Mouse (Mus musculus) testis, postnatal 14 days (tissue): Measurements from ENCODE around the gene Bbof1.

Experiments used
- DNase-seq: peaks from one replicate; pipeline ENCODE4 v3.0.0; 2021; ENCODE audit warnings: low spot score

Gene Bbof1

DNA sequence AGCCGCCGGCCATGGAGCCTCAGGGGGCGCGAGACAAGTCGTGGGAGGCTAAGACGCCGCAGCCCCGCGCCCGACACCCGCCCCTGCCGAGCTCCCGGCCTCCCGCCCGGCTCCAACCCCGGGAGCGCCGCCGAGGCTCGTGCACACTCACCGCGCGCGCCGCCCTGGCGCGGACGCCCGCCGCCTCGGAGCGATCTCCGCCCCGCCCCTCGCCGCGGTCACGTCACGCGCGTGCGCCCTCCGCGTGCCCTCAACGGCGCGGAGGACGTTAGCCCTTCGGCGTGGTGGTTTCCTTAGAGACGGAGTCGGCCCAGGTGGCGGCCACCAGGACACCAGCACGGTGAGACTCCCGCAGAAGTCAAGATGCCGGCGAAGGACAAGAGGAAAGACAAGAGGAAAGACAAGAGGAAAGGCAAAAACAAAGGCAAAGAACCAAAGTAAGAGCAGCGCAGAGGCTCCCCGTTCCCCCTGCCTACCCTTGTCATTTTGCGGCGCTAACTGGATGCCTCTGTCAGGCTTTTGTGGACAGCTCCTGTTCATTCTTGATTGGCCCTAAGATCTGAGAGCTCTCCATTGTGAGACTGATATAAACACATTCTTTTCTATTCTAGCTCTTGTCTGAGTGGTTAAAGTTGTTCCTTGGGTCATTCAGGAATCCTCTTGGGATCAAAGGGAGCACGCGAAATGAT lies at the start of gene Bbof1, which contains the start of gene Entpd5:
Gene Bbof1, plus strand, starts transcription at position 253 of the 689 bp plus-strand sequence.
Gene Entpd5, minus strand, starts transcription at position 211 of the 689 bp plus-strand sequence.
- DNase-seq = peak; percentile 90

DNA sequence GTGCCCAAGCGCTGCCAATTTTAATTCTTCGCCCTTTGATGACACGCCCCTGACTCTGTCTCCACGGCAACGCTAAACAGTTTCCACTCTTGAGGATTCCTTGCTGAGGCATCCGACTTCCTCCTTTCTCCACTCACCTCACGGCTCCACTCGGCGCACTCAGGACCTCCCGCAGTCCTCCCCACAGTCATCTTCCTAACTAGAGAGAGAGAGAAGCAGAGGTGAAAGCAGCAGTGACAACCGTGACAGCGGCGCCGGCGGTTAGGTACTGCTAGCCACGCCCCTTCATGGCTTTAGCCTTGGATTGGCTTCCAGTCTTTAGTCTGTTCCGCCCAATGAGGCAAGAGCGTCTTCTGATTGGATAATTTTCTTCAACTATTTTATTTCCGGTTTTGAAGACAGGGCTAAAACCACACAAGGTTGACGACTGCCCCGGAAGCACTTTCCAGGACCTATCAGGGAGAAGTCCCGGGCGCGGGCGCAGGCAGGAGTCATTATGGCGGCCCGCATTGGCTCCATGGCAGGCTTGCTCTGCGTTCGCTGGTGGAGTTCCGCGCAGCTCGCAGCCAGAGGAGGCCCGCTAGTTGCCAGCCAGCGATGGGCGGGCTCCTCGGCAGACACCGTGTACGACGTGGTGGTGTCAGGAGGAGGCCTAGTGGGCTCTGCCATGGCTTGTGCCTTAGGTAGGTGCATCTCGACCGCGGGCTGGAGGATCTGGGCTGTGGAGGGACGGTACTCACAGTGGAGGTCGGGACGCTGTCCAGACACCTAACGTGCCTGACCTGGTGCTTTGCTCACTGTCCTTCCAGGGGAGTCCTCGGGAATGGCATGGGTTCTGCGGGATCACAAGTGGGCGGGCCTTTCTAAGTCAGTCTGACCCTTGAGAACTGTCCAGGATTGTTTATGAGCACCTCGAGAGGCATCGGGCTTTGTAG lies 47.0 kb upstream of the Bbof1 start, which contains the start of the genes Coq6 and Fam161b:
Gene Coq6, plus strand, starts transcription at position 103 of the 935 bp plus-strand sequence.
Gene Fam161b, minus strand, starts transcription at position 279 of the 935 bp plus-strand sequence.
- peak; percentile 95 for DNase-seq

DNA sequence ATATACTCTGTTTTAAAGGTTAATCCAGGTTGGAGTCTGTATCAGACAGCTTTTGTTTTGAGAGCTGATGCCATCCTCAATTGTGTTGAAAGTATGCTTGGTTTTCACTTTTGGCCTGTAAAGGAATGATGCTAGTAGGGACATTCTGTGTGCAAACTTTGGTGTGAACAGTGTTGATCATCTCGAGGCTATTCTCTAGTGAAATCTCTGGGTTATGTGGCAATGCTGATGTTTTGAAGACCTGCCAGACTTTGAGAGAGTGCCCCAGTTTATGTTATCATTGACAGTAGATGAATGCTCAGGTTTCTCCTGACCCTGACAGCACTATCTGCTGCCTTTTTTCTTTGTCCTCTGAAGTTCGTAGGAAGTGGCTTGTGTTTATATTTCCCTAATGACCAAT lies 46.0 kb upstream of the Bbof1 start:
- no peak for DNase-seq

DNA sequence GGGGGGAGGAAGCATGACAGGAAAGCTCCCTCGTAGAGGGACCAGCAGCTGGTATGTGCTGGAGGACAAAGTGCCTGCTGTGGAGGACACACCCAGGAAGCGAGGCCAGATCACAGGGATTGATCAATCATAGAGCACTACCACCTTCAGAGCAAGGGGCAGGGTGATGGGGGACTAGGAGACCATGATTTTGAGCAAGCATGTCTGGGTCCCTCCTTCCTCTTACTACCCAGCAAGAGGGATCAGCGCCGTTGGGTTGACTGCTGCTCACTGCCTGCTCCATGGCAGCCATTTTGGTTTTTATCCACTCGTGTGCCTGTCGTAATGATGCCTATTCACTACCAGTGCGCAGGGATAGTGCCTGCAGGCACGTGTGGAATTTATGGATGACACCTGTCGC lies 44.6 kb upstream of the Bbof1 start:
- no peak for DNase-seq

DNA sequence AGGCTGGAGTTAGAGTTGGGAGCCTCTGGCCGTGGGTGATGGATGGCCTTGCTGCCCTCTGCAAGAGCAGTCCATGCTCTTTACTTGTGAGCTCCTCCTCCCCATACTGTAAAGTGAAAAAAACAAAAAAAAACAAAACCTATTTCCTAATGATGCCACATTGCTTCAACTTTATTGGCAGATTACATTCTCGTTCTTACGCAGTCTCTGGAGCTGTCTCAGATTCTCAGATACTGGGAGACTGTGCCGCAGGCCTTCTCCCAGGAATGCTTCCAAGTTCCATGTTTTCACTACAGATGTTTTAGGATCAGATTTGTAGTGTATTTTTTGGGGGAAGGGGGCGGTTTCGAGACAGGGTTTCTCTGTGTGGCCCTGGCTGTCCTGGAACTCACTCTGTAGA lies 43.7 kb upstream of the Bbof1 start:
- DNase-seq = no peak

DNA sequence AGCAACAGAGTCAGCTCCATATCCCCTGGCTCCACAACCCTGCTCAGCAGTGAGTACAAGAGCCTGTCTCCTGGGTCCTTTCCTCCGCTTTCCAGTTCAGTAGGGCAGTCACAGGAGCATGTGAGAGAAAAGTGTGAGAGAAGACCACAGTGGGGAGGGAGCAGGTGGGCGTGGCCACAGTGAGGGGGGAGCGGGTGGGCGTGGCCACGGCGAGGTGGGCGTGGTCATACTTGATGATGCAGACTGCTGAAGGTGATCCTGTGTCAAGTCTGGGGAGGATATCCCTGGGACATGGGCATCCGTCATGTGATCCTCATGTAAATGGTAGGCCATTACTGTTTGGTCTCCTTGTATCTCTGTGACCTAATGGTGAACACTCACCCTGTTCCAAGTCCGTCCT lies 41.9 kb upstream of the Bbof1 start:
- DNase-seq = no peak

DNA sequence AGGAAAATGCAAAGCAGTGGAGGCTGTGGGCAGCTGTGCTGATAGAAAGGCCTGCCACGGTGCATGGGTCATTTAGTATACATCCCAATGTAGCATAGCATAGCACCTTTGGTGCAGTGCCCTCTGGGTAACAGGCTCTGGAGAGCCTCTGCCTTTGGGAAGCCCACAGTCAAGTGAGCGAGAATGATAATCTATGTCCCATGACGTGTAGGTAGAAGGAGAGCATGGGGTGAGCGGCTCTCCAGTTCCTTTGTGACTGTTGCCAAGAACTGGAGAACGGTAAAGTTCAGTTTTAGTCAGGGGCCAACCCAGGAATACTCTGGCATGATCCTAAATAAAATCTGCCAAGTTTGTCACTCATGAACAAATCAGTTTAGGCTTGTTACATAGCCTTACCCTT lies 37.2 kb upstream of the Bbof1 start:
- DNase-seq = no peak

DNA sequence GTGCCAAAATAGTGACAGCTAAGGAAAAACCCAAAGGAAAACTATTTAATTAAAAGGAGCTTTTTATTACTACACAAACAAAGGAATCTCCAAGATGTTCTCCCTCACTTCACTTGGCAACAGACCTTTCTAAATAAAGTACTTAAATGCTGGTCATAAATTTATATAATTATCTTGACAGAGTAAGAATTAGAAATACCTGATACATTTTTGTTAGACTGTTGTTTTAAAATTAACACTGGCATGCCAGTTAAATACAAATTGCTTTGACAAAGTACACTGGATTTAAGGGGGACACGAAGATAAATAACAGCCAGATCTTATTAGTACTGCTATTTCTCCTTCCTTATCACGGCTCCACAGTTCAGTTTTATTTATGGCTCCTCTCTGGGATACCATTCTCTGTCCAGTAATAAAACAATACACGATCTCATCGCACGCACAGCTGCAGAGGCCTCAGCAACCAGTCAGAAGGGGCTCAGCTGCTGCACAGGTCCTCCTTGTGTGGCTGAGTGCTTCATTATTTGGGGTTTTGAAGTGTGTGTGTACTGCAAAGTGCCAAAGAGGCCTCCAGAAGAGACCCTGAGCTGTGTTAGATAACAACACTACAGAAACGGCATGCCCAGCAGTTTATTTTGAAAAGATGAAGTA lies 34.9 kb upstream of the Bbof1 start:
- no peak for DNase-seq

DNA sequence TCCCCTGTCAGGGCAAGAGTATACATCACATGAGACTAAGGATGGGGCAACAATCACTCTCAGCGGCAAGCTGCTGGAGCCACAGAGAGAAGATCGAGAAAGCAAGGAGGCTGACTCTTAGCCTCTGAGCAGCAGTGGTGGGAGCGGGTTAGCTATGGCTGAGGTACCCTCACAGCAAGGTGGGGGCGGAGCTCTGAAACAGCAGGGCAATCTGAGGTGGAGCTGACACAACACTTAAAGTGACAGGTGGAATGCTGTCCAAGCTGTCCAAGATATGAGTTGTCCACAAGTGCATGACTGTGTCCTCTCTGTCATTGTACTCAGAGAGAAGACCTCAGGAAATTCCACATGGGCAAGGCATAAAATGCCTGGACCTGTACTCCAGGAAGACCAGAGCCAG lies 26.5 kb upstream of the Bbof1 start:
- DNase-seq = no peak

DNA sequence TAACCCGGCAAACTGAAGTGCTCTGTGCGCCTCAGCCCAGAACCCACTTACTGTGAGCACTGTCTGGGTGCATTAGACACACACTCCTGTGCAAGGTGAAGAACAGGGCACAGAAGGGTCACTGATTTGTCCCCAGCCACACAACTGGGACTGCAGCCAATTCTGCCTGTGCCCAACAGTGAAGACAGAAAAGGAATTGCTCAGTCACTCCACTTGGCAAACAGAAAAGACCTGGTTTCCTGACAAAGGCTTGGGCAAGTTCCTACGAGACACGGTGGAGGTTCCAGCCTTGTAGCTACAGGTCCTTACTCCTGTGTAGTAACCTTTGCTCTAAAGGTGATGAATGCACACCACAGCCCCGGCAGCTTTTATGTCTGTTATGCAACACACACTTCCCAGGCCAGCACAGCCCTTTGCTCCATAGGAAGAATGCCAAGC lies 24.2 kb upstream of the Bbof1 start:
- no peak for DNase-seq

DNA sequence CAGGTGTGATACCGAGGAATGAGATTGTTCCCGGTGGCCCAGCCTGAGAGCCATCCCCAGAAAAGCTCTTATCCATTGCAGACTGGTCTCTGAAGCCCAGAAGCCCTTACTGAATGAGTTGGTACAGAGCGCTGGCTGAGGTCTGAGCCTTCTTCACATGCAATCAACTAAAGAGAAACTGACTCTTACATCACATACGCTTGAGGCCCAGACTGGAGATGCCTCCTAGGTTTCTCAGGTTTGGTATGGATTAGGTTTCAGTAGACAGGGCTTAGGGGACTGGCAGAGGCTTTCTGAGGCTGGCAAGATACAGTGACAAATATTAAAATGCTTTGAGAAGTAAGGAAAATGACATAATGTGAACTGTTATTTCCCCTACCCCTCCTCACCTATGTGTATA lies 23.5 kb upstream of the Bbof1 start:
- DNase-seq = no peak

DNA sequence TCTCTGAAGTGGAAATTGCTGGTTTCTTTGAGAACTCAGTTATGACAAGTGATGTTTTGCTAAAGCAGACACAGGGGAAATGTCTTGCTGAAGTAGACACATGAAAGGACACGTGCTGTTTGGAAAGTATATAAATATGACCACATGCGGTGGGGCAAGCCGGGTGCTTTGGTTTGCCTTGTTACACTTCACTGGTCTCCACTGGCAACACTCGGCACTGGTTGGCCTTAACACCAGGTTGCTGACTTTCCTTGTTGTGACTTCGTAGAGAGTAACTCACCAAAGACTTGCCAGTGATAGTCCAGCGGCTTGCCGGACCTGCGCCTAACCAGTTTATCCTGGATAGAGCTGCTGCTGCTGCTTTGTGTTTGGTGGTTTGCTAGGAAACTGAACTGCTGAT lies 20.8 kb upstream of the Bbof1 start:
- no peak for DNase-seq

DNA sequence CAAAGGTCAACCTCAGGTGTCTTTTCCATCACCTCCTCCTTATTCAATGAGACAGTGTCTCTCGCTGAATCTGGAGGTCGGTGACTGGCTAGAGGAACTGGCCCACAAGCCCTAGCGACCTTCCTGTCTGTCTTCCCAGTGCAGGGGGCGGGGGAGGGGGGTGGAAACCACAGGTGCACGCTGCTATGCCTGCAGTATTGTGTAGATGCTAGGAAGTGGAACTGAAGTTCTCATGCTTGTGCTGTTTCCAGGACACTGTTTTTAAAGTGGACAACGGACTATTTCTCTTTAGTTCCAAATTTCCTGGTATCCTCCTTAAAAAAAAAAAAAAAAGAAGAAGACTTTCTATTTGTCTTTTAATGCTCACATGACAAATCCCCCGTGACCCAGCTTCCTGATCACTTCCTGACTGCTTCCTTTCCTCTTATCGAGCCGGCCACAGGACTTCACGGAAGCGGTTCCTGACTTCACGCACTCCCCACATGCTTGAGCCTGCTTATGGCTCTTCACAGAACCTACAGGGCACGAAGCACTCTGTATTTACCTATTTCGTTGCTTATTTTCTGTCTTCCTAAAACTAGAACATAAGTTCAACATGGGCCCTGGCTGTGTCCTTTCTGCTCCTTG lies 20.0 kb upstream of the Bbof1 start:
- DNase-seq = no peak

DNA sequence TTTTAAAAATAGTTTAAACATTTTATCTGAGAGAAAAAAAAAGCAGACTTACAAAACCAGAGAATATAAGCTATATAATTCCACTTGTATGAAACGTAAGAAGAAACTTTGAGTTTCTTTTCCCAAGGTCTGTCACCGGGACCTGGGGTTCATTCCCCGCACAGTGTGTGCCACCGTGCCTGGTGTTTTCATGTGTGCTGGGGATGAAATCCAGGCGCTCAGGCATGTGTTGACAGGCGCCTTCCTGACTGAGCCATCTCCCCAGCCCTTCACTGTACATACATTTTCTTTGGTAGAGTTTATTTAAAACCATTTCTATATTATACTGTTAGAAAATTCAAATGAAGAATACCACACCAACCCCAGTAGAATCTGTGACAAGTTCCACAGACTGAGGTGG lies 18.5 kb upstream of the Bbof1 start:
- DNase-seq = no peak

DNA sequence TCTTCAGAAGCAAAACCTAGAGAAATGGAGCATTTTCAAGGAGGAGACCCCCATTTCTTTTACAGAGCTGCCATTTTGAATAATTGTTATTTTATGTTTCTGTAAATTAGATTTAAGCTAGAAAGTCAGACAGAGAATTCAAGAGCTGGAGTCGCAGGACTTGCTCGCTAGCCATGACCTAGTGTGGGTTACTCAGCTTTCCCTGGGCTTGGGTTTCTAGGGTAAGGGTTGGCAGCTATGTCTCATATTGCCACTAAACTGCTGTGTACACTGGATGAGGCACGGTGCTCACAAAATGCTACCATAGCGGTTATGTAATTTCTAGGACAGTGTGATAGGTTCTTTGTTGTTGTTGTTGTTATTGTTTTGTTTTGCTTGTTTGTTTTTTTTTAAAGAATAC lies 16.2 kb upstream of the Bbof1 start:
- no peak for DNase-seq

DNA sequence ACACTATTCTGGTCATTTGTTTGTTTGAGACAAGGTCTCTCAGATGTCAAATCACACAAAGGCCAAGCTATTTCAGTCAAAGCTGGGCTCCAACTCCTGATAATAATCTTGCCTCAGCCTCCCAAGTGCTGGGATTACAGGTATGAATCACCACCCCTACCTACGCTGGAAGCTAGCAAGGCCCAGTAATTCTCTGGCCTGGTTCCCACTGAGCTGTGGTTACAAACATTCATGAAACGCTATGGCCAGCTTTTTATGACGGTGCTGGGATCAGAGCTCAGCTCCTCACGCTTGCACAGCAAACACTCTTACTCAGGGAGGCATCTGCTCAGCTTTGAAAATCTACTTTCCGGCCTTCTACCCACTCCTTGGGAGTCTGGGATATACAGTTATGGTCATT lies 15.0 kb upstream of the Bbof1 start:
- no peak for DNase-seq

DNA sequence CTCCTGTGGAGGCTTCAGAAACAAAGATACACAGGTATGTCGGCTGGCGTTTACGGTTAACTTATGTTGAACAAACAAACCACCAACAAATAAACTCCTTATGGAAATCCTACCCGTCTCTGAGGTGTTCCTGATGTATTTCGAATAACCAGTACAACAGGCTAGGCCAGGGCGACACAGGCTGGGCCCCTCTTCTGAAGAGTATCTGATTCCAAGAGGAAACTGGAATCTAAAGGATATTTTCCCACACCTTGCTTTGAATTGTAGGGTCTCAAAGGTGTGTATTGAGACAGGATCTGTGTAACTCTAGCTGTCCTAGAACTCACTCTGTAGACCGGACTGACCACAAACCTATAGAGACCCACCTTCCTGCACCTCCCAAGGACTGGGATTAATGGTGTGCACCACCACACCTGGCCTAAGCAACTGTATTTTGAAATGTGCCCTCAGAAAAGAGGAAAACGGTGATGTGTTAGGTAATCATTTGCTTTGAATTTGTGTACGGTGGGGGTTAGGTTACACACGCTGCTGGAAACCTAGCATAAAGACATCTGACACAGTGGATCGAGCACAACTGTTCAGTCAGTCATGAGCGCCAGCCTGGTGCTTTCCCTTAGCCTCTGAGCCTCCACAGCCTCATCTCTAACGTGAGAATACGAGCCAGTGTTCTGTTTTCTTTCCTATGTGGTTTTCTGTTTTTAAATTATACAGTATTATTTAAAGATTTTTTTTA lies 11.8 kb upstream of the Bbof1 start:
- no peak for DNase-seq

DNA sequence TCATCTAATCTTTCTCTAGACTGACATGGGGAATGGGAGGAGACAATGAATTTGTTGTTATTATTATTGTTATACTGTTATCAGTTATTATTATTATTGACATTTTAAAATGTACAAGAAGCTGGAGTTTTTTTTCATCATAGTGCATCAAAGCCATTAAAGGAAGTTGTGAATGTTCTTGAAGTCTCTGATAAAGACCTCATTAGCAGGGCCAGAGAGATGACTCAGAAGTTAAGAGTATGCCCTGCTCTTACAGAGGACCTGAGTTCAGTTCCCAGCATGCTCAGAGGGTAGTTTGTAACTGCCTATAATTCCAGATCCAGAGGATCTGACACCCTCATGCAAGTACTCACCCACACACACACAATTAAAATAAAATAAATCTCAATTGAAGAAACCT lies 11.2 kb upstream of the Bbof1 start:
- DNase-seq = no peak

DNA sequence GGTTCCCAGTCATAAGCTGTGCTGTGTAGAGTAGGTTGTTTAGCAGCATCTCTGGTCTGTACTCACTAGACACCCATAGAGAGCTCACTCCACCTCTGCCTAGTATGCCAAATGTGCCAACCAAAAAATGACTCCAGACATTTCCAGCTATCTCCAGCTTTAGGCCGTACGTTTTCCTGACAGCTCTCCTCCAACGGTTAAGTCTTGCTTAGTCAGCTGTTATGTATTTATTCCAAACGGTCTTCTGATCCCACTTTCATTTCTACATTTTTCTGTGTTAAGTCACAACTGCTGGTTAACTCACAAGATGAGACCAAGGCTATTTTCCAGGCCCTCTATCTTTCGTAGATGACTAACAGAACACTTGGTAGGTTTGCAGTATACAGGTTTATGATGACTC lies 10.2 kb upstream of the Bbof1 start:
- no peak for DNase-seq

DNA sequence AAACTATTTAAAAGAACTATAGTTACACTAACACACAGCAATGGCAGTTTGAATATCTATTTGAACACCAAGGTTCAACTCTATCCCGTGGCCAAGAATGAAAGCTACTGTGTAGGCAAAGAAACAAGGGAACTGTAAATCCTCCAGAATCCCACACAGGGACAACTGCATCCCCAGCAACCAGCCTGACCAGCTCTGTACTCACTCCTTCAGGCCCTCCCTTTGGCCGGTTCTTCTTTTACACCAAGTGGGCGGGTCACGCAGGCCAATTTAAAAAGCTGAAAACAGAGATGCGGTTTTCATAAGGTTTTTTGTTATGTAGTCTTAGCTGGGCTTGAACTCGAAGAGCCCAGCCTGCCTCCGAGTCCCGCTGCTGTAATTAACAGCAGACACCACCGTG lies 9.7 kb upstream of the Bbof1 start:
- DNase-seq = no peak

DNA sequence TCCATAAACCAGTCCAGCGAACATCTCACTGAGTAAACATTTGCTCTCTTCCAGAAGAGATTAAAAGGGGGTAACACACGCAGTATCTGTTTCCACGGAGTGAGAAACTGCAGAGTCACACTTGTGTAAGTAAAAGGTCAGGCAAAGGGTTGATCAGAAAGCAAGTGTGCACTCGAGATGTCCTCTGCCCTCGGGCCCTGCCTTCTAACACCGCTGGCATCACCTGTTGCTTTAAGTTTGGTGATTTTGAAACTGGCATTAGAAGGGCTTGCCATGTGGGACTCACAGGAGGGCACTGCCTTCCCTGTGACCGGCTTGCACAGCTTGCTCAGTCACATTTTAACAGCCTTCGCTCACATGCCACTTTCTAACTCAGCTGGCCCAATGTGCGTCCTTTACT lies 9.2 kb upstream of the Bbof1 start:
- DNase-seq = no peak
